Mouse (Mus musculus) cortical plate, adult 2 months (tissue): ENCODE measurements around the gene Clpx. TPM values are rescaled to one million over a fixed set of nuclear protein-coding genes. Genes with fewer than 3 reads are reported as not detected.
"Not testable (repeated sequence)": the region's sequence is repeated elsewhere in the genome, so short reads cannot be mapped to it uniquely, and the experiment has no call there.

Experiments
- H3K27ac ChIP-seq: fragments of 200-500 bp; 2 replicates; pipeline ENCODE4 v1.5.1; 2012; ENCODE audit warnings: low read length, control low read depth, inconsistent platforms; ENCODE audit not compliant: insufficient read depth
- H3K4me1 ChIP-seq: fragments of 200-500 bp; 2 replicates; pipeline ENCODE4 v1.6.1; 2011; ENCODE audit warnings: low read length; ENCODE audit not compliant: control insufficient read depth, insufficient read depth
- H3K4me3 ChIP-seq: fragments of 200-500 bp; 2 replicates; pipeline ENCODE4 v1.5.1; 2011; ENCODE audit warnings: mild to moderate bottlenecking, low read length, control low read depth; ENCODE audit not compliant: insufficient read depth
- CTCF ChIP-seq: fragments of 200-500 bp; IDR thresholded peaks from 2 replicates; pipeline ENCODE4 v1.5.1; 2011; ENCODE audit warnings: mild to moderate bottlenecking, control low read depth, low read length; ENCODE audit not compliant: insufficient read depth; ENCODE audit errors: extremely low read depth
- POLR2A ChIP-seq: fragments of 200-500 bp; IDR thresholded peaks from 2 replicates; pipeline ENCODE4 v1.6.1; 2011; ENCODE audit warnings: mild to moderate bottlenecking, low read length, control low read depth; ENCODE audit not compliant: insufficient read depth; ENCODE audit errors: extremely low read depth
- polyA plus RNA-seq: library from polyadenylated mRNA; depleted of rRNA; stranded (reverse); fragments of >200 nt; gene quantifications from 2 replicates; pipeline ENCODE4 v1.2.3, GENCODE M21; 2012

The Clpx gene
- polyA plus RNA-seq, 1 experiment, result 19.9 TPM

DNA sequence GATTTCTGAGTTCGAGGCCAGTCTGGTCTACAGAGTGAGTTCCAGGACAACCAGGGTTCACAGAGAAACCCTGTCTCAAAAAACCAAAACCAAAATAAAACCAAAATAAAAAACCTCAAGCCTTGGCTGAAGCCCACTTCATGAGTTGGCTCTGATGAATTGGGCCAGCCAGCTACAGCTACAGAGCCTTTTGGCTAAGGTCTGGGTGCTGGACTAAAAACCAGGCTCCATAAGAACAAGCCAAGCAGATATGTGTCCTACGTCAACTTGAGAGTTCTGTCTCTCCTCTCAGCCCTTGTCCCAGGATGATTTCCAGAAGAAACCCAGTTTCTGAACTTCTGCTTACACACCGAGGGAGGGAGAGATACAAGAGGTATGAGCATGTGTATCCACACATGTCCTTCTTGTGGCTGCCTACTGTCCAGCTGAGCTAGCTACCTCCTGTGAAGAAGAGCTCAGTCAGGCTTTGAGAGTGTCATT lies 31.4 kb upstream of the Clpx start:
- Histone ChIP-seq H3K27ac (no peak overlapping the region), H3K4me1 (no peaks in the 10 kb centered on the region), H3K4me3 (no peak overlapping the region)
- TF ChIP-seq POLR2A (no peak), CTCF (no peak)

DNA sequence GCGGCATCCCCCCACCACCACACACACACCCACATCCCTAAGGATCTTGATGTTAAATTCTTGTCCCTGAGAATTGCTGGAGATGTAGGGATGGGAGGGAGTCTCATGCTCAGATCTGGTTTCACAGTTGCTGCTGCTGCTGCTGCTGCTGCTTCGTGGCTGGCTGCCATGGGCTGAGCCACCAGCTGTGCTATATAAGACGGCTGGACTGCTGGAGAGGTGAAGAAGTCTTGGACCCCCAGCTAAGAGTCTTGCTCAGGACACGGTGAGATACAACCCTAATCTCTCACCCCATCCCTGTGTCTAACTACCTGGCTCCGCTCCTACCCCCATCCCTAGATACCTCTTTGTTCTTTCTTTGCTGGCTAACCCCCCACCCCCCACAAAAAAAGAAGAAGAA lies 29.1 kb upstream of the Clpx start, which contains the start of gene Cilp:
Gene Cilp (plus strand): TSS at position 222 of the 400 bp plus-strand sequence.
- TF ChIP-seq CTCF, result no peak
- no peak for TF ChIP-seq POLR2A
- no peak within 1 kb of the TSS for H3K4me3 ChIP-seq
- no peak within 1 kb of the TSS for H3K27ac ChIP-seq
- no peaks in the 10 kb centered on the region for H3K4me1 ChIP-seq

DNA sequence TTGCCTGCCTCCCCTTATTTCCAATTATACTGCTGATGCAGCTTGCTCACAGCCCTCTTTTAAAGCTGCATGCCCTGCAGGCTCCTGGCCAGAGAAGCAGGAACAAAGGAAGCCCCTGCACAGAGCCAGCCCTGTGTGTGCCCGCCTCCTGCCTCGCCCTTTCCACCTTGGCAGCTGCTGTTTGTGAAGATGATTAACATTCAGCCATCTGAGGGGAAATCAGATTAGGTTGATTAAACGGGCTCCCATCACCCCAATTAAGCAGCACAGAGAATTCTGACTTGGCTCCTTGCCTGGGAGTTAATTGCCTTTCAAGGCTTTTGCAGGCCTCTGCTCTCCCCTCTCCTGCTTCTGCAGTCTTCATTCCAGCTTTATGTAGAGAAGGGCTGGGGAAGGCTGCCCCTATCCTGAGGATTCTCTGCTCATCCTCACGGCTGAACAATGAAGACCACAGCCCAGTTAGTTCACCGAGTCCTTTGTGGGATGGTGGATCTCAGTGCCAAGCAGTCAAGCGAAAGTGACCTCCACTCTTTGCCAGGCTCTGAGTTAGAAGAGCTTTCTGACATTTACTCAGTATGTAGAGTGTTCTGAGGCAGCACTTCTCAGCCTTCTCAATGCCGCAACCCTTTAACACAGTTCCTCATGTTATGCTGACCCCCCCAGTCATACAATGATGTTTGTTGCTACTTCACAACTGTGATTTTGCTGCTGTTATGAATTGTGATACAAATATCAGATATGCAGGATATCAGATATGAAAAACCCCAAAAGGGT lies 26.1 kb upstream of the Clpx start:
- no peaks in the 10 kb centered on the region for H3K4me1 ChIP-seq
- H3K4me3 ChIP-seq, result no peak overlapping the region
- TF ChIP-seq CTCF, result no peak
- no peak for TF ChIP-seq POLR2A
- no peak overlapping the region for H3K27ac ChIP-seq

DNA sequence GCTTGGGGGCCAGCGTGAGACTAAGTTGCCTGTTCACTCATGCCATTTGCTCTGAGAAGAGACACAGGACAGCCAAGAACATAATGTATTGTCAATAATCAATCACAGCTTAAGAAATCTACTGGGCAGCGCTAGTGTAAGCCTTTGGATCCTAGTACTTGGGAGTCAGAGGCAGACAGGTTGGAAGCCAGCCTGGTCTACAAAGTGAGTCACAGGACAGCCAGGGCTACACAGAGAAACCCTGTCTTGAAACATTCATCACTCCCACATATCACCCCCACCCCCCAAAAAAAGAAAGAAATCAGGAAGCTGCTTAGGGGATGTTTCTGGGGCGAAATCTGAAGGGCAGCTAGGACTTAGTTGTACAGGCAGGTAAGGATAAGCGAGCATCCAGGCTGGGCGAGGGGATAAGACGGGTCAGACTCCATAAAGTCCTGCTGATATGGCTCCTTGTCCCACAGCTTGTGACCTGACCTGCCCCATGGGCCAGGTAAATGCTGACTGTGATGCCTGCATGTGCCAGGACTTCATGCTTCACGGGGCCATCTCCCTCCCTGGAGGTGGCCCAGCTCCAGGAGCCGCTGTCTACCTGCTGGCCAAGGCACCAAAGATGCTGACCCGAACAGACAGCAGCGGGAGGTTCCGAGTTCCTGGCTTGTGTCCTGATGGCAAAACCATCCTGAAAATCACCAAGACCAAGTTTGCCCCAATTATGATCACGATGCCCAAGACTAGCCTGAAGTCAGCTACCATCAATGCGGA lies 20.8 kb upstream of the Clpx start:
- TF ChIP-seq POLR2A (no peak), CTCF (no peak)
- H3K4me1 ChIP-seq, result no peaks in the 10 kb centered on the region
- H3K4me3 ChIP-seq, result no peak overlapping the region
- no peak overlapping the region for H3K27ac ChIP-seq

DNA sequence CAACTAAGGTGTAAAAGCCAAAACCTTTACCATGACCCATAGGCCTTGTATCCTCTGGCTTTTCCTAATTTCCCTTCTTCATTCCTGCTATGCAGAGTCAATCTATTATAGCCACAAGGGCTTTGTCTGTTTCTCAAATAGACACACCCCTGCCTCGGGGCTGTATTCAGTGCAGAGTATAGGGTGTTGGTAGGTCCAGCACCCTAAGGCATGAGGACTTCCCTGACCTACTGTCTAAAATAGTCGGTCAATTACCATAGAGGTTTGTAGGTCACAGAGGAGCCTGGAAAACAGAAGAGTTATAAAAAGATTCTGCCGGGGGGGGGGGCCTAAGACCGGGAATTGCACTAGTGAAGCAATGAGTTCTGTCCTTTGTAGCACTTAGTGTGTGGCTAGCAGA lies 20.2 kb upstream of the Clpx start:
- Histone ChIP-seq H3K27ac (no peak overlapping the region), H3K4me3 (no peak overlapping the region), H3K4me1 (no peaks in the 10 kb centered on the region)
- no peak for TF ChIP-seq POLR2A
- TF ChIP-seq CTCF, result no peak

DNA sequence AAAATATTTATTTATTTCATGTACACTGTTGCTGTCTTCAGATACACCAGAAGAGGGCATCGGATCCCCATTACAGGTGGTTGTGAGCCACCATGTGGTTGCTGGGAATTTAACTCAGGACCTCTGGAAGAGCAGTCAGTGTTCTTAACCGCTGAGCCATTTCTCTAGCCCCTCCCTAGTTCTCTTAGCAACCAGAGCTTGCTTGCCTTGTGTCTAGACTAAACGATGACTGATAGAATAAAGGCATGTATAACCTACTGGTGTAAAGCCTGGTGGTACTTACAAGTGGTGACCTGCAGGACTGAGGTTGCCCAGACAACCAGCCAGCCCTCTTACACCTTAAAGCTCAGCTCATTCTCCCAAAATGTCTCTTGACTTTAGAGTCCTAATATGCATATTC lies 19.2 kb upstream of the Clpx start:
- not testable (repeated sequence) for H3K27ac ChIP-seq, H3K4me1 ChIP-seq, H3K4me3 ChIP-seq

DNA sequence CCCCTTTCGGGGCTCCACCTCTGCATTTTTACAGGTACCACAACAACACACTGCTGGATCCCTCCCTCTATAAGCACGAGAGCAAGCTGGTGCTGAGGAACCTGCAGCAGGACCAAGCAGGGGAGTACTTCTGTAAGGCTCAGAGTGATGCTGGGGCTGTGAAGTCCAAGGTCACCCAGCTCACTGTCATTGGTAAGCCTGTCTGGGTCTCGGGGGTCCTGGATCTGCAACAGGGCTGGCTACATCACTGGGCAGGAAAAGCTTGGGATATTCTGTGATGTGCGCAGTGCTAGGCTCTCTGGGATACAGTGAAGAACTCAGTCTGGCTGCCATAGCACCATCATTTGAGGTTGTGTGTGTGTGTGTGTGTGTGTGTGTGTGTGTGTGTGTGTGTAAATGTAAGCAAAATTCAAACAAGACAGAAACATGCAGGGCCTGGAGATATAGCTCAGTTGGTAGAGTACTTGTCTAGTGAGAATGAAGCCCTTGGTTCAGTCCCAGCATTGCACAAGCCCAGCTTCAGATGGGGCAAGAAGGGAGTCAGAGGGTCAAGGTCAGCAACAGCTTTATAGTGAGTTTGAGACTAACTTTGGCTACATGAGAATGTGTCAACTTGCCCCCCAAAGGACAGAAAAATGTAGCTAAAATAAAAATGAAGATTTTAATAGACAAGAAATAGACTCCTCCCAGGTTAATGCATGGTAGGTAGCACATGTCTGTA lies 18.1 kb upstream of the Clpx start:
- H3K27ac ChIP-seq, result no peak overlapping the region
- no peak for TF ChIP-seq CTCF
- TF ChIP-seq POLR2A, result no peak
- no peak overlapping the region for H3K4me3 ChIP-seq
- no peaks in the 10 kb centered on the region for H3K4me1 ChIP-seq

DNA sequence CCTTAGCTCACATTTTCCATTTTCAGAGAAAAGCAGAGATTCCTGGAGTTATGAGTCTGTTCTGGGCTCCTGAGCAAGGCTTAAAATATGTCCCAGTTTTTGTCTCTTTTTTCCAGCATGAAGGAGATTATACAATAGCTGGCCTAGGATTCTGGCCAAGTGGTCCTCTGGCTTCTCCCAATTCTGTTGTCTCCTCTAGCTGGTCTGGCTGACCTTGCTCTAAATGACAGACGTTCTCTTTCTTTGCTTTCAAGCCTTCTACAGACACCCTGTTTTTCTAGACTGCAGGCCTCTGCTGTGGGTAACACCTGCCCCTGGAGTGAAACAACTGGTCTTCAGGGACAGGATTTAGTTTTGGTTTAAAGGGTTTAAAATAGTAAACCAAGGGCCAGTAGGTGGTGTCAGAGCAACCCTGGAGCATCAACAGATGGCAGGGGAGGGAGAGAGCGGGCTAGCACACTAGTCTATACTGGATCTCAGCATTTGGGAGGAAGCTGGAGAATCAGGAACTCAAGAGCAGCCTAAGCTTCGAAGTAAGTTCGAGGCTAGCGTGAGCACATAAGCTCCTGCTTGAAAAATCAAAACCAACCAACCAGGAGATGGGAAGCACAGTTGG lies 12.4 kb upstream of the Clpx start:
- H3K27ac ChIP-seq, result no peak overlapping the region
- H3K4me1 ChIP-seq, result 0 out of 2 replicates have a peak, but pooled peaks cover 3% of the 10 kb centered on the region
- TF ChIP-seq CTCF (no peak), POLR2A (no peak)

DNA sequence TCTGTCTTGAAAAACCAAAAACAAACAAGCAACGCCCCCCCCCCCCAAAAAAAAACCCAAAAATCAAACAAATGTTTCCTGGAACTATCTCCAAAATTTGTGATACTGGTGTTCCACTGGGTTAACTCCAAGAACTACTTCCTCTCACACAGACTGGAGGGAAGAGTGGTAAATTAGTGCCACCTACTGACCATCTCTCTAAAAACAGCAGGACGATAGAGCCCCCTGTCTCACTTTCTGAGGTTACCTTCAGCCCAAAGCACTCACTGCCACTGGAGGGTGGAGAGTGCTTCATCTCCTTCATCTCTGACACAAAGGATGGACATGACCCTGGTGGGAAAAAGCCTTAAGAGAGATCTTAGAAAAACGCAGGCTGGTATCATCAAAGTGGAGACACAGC lies 10.8 kb upstream of the Clpx start:
- Histone ChIP-seq H3K4me3 (no peak overlapping the region), H3K27ac (no peak overlapping the region), H3K4me1 (0 out of 2 replicates have a peak, but pooled peaks cover 3% of the 10 kb centered on the region)
- TF ChIP-seq POLR2A, result no peak
- TF ChIP-seq CTCF, result peak; percentile 61

More for the DNA sequence above, 12.4 kb upstream of the Clpx start:
- no peak overlapping the region for H3K4me3 ChIP-seq

DNA sequence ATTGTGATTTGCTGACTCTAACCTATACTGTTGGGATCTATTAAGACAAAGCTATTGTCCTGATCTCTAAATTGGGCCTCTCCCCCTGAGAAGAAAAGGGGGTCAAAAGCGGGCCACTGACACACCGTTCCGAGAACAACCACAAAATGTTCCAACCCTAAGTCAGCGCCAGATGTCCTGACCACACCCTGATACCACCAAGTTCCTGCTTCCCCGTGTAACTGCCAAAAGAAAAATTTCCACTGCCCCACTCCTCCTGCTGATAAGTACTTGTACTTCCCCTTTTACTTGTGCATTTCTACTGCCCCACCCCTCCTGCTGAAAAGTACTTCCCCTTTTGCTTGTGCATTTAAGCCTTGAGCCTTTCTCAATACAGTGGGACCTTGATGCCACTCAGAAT lies 5.8 kb upstream of the Clpx start:
- not testable (repeated sequence) for H3K27ac ChIP-seq, H3K4me1 ChIP-seq, H3K4me3 ChIP-seq
